Mouse (Mus musculus) urinary bladder, postnatal 36 days (tissue): Measurements from ENCODE around the gene Dus2.

Experiments used
- DNase-seq, 2 experiments: peaks; one replicate each; pipeline ENCODE4 v3.0.0; 2022; ENCODE audit warnings: low spot score in 2 of 2, mixed read lengths in 1 of 2

Gene Dus2

DNA sequence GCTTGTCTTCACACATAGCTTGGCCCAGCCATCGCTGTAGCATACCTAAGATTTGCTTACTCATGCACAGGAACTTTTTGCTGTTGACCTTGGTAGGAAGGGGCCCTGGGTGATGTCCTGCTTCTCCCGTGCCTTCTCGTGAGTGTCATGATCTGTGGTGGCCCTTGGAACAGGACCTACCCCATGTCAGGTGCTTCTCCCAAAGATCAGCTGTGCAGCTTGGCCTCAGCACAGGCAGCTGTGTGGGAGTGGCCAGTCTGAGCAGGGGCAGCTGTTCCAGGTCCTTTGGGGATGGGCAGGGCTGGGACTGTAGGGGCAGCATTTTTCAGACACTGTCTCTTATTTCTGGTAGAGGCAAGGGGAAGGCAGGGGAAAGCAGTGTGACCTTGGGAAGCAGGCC is 53.0 kb downstream of the Dus2 start:
- no peak for DNase-seq

DNA sequence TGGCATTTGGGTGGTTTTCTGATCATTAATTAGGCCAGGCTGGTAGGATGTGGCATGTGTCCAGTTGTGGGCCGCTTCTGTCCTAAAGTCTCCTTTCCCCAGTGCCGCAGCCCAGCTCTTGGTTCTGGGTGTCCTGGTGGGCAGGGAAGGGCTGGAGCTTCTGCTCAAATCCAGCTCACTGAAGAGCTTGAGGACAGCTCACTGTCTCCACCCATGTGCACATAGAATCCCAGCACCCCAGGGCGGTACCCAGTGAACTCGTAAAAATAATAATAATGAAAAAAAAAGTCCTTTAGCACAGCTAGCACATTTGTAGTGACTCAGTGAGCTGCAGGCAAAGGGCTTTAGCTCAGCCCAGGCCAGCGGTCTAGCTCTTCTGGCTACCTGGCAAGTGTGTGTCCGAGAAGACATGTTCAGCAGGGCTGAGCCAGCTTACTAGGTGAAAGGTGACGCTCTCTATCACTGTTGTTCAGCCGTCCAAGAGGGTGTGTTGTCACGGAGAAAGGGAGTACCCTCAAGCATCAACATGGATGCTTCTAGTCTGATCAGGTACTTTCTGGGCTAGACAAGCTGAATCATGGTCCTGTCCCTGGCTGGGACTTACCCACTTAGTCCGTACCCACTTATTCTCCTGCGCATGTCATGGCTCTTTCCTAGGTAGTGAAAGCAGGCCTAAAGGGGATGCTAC is 55.9 kb downstream of the Dus2 start:
- no peak for DNase-seq

DNA sequence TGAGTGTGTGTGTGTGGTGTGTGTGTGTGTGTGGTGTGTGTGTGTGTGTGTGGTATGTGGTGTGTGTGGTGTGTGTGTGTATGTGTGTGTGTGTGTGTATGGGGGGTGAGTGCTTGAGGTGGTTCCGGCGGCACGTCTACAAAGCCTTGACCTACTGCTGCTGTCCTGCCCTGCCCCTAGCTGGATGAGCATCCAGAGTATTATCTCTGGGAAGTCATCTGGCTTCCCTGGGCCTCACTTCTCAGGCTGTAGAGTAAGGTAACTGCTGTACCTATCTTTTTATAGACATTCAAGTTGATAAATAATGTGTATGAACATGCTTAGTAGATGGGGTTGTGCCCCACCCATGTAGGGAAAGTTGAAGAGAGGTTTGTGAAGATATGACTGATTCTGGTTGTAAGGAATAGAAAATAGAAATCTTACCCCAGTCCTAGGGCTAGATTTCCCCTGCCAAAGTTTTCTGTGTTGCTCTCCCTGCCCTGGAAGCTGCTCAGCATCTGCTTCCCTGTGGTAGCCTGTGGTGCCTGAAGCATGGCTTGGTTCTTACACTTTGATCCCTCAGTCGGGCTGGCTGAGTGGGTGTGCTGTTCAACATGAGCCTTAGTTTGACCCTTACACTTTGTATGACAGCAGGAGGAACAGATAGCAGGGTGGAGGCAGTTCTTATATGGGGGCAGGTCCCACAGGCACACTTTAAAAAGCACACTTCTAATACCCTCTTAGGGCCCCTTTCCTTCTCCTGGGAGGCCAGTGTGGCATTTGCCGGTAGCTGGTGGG is 56.9 kb downstream of the Dus2 start:
- DNase-seq = no peak

DNA sequence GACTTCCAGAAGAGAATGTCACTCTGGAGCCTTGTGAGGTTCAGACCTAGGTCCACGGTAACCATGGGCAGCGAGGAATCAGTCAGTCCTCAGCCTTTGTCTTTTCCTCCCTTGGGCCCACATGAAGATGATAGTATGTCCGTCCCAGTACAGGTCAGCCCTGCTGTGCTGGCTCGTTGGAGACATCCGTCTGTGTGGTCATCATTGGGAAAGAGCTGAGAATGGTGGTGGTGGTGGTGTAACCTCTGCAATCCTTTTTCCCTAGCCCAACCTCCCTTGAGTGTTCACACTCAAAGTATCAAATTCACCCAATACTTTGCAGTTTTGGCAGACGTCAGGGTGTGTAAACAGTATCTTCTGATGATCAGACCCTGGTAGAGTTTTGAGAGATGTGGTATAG is 58.7 kb downstream of the Dus2 start:
- no peak for DNase-seq

DNA sequence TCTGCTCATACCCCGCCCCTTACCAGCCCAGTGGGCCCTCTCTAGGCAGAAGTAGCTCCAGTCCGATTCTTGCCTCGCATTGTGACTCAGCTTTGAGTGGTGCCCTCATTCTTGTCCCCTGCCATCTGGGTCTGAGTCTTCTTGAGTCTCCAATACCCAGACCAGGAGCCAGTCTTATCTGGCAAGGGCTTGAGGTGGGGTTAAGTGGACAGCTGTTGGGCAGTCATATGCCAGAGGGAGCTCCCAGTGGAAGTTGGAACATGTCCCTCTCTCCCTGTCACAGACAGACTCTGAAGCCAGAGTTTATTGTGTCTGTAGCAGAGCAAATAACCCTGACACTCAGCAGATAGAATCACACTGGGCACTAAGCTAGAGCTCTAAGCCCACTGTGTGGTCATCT is 59.9 kb downstream of the Dus2 start:
- no peak for DNase-seq

DNA sequence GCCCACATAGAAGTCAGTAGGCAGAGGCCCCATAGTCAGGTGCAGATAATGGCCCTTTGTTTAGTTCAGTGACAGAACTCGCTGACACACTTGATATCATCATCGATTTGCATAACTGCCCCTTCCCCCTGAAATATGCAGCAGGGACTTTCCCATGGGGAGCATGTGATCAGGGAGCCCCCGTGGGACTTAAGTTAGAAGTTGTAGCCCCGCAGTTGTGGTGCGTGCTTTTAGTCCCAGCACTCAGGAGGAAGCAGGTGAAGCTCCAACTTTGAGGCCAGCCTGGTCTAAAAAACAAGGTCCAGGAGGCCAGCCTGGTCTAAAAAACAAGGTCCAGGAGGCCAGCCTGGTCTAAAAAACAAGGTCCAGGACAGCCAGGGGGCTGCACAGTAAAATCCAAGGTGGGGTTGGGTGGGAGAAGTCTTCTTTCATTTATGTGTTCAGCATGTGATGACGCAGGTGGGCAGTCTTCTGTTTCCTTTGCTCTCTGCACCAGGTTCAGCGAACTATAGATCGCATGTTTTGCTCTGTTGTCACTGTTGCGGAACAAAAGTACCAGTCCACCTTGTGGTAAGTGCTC is 61.5 kb downstream of the Dus2 start:
- no peak for DNase-seq

DNA sequence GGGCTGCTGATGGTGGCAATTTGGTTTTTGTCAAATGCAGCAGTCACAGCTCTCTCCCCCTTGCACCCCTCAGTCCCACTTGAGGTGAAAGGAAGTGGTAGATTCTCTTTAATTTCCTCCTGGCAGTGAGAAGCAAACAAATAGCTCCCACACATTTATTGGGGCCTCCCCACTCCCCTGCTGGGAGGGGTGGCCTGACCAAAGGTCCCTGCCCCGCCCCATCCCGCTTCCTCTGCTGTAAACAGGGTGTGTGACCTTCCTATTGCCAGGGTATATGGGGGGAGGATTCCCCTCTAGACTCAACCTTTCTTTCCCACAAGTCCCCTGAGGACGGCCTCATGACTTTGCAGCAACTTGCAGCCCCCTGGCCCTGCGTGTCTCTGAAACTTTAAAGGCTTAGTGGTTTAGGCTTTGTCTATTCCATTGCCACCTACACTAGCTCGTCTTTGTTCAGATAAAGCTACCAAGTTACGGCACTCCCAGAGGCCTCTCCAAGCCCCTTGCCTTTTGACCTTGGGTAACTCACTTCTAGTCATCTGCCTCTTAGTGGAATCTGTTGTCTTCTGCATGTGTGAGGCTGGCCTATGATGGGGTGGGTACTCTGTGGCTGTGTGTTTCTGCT is 63.2 kb downstream of the Dus2 start:
- no peak for DNase-seq

DNA sequence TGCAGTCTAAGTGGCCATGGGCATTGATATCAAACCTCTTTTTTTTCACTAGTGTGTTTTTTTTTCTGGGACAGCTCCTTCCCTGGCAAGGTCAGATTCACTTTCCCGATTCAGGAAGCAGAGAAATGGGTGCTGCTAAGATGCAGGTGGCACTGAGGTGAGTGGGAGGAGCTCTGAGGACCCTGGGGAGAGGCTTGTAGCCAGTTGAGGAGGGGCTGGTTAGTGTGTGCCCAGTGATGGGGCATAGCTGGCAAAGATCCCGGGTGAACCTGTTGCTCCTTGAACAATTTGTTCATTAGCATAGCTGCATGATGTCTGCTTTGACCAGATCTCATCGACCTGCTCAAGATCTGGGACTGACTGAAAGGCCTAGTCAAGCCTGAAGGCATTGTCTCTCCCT is 63.9 kb downstream of the Dus2 start:
- no peak for DNase-seq

DNA sequence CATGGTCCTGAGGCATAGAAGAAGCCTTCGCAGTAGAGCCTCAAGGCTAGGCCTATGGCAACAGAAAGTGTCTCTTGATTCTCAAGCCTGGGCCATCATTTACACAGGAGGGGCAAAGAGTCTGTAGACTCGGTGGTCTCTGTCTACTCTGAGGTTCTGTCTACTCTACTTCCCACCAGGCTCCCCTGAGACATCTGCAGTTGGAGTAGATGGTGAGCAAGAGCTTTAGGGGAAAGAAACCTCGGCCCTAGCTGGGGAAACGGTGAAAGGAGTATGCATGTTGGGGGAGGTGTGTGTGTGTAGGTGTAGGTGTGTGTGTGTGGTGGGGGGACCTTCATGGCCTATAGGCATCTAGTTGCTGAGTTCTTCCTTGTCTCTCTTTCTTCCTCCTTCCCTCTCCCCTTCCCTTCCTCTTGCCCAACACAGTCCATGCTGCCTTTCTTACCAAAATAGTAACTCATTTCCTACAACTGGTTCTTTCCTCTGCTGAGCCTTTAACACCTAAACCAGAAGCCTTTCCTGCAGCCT is 65.4 kb downstream of the Dus2 start:
- no peak for DNase-seq

DNA sequence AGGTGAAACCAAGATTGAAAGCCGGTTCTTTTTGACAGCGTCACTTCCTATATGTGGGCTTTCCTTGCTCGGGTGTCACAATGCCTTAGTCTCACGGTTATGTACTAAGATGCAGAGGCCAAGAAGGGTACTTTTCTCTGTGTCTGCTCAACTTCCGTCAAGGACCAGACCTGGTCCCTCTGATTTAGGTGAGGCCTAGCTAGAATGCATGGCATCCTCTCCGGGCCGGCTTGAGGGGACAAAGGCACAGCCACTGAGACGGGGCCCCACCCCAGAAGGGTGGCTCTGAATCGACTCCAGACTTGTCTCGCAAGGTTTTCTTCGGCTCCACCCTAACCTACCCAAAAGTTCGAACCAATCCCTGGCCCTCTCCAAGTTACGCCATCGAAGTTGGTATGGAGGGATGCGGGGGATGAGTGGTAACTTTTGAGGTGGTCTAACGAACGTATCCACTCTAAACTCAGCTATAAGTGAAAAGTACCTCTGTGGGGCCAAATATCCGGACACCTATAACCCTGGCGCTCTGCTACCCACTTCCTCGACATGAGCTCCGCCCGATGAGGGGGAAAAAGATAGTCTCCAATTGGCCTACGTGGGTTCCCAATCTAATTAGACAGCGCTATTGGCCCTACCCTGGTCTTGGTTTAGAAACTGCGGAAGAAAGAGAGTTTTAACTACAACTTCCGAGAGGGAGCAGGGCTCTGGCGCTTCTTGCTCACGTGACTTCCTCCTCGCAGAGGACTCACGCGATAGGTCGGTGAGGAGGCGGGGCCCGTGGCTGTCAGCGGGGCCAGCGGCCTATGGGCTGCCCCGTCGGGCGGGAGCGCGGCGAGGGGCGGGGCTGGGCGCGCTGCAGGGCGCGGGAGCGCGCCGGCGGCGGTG is 67.8 kb downstream of the Dus2 start, which contains the start of gene Nfatc3:
Gene Nfatc3 (plus strand): TSS at position 110 of the 882 bp plus-strand sequence.
- peak; percentile 88 to 95 for DNase-seq

DNA sequence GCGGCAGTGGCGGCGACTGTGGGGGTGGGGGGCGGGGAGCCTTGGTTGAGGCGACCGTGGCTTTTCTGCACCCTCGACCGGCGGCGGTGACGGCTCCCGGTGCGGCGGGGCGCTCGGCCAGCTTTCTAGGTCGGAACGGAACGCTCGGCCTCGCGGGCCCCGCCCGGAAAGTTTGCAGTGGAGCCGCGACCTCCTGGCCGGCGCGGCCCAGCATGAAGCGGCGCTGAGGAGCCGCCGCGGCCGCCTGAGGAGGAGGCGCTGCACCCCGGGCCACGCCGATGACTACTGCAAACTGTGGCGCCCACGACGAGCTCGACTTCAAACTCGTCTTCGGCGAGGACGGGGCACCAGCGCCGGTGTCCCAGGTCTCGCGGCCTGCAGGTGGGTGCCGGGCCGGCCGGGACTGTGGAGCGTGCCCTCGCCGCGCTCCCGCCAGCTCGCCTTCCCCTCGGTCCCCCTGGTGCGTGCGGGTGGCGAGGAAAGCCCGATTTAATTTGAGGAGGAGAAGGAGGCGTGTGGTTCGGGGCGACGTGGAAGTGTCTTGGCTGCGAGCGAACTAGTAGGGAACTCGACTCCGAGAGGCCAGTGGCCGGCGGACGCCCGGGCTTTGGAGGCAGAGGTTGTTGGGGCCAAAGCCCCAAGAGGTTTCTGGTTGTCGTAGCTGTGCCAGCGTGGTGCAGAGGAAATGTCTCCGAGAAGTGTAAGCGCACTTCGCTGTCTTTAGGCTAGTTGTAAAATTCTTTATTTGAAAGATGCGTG is 68.7 kb downstream of the Dus2 start:
- DNase-seq = peak in 1 of 2 experiments; percentile 52

DNA sequence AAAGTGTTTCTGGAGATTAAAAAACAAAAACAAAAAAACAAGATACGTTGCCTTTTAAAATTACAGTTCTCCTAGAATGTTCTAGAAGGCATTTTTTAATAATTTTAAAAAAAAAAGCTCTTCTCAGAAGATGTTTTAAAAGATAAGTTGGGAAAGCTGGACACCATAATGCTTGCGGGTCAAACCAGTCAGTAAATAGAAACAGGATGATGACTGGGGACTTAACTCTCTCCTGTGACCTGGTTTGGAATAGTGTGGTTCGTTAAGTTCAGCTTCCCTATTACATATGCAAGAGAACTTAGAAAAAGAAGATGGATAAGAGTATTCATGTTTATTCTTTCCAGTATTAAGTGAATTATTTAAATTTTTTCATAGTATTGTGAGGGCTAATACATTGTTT is 69.4 kb downstream of the Dus2 start:
- no peak for DNase-seq

DNA sequence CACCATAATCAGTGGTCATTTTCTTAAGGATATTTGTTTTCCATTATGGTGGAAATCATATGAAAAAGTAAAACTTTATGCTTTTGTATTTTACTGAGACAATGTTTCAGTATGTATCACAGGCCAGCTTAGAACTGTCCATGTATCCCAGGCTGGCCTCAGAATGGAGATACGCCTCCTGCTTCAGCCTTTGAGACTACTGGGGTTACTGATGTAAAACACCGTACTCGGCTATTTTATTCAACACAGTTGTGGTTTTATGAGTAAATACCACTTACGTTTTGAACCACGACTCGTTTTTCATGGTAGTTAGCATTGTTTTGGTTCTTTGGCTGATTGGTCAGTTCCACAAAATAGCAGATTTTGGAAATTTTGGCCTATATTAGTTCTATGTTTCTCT is 70.5 kb downstream of the Dus2 start:
- no peak for DNase-seq

DNA sequence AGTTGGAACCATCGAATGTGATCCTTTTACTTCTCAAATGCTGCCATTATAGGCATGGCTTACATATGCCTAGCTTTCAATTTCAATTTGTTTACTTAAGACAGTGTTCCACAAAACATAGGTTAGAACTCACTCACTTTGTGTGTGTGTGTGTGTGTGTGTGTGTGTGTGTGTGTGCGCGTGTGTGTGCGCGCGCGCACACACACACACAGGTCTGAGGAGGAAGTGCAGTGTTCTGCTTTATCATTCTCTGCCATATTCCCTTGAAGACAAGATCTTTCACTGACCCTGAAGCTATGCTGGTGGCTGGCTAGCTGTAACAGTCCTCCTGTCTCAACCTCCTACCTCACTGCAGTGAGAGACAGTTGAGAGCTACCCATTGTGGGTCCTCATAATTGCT is 71.9 kb downstream of the Dus2 start:
- DNase-seq = no peak

DNA sequence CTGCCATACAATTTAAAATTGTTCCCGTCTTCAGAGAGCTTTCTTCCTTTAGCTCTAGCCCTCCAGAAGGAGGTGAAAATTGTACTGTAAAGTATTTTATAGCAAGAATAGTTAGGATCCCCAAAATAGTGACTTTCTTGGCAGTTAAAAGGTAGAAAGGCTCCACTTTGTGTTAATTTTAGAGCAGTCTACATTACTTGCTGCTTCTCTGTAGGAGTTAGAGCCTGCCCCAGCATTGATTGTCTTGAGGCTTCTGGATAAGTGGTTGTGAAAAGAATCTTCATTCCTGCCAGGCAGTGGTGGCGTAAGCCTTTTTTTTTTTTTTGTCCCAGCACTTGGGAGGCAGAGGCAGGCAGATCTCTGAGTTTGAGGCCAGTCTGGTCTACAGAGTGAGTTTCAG is 75.6 kb downstream of the Dus2 start:
- DNase-seq = no peak

DNA sequence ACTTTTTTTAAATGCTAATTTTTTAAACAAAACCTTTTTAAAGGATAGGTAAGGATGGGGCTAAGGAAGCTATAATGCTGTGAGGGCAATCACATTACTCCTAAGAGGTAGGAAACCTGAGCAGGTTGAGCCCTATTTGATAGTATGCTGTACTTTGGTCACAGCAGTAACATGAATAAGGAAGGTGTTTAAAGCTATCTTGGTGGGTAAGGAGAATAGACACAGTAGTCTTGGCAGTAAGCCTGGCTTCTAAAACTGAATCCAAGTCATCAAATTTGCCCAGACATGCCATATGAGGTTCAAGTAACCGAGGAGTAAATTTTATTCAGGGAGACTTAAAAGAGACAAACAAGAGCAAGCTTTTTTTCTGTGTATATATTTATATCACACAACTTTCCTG is 78.4 kb downstream of the Dus2 start:
- no peak for DNase-seq

DNA sequence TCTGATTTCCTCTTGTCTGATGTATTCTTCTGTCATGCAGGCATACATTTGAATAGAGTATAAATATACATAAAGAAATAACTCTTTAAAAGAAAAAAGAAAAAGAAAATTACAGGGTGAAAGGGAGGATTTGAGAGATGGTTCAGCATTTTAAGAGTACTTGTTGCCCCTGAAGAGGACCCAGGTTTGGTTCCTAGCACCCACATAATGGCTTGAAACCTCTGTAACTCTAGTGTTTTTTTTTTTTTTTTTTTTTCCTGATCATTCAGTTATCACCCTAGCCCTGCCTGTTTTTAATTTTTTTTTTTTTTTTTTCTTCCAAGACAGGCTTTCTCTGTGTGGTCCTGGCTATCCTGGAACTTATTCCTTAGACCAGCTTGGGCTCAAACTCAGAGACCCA is 81.0 kb downstream of the Dus2 start:
- no peak for DNase-seq

DNA sequence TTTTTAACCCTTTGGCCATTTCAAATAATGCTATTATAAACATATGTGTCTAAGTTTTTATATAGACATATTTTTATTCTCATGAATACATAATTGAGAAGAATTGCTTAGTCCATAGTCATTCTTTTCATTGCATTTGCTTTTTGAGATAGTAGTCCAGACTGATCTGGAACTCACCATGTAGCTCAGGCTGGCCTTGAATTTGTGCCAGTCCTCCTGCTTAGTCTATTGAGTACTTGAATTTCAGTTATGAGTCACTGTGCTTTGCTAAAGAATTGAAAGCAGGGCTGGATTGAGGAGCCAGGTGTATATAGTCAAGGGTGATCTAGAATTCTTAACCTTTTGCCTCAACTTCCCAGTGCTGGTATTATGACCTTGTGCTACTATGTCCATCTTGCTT is 83.1 kb downstream of the Dus2 start:
- DNase-seq = no peak

DNA sequence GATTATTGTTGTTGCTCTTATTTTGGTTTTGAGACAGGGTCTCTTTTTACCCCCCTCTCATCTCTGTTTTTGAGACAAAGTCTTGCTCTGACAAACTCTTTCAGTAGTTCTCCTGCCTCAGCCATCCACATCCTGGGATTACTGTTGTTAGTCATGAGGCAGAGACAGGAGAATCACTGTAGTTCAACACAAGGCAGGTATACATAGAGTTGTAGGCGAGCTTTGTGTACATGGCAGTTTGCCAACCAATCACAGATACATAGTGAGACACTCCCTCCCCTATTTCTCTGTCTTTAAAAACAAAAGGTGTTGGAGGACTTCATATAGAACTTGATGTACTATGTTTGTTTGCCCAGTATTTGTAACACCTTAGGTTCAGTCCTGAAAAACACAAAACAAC is 83.5 kb downstream of the Dus2 start:
- no peak for DNase-seq

DNA sequence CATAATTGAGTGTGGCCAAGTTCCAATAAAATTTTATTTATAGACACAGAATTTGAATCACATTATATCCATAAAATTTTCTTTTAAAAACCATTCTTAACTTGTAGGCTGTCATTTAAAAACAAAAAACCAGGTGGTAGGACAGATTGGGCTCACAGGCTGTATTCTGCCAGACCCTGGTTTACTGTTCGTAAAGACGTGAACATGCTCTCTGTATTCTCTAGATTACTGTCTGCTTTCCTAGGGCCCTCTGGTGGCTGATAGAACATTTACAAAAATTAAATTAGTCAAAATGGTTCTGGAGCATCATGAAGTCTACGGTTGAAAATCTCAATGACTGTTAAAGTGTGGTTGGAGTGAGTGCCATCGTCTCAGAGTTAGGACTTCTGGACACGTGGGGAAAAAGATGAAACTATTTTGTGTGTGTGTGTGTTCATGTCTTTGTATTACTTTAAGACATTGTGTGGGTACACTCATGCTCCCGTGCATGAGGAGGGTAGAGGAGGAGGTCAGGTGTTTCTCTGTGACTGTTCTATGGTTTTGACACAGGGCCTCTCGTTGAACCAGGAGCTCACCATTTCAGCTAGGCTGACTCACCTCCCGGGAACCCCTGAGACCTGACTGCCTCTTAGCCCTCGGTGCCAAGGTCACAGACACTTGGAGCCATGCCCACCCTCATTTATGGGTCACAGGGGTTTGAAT is 84.2 kb downstream of the Dus2 start:
- DNase-seq = no peak
